Mouse (Mus musculus) CH12.LX (cell line): ENCODE measurements around the gene Rnaseh1. TPM values are rescaled to one million over a fixed set of nuclear protein-coding genes. Genes with fewer than 3 reads are reported as not detected.

Experiments used
- DNase-seq: peaks from one replicate; pipeline ENCODE4 v3.0.0-alpha.2; 2013; ENCODE audit errors: extremely low read depth
- H3K27ac ChIP-seq: 2 replicates; pipeline ENCODE4 v1.5.1; 2012; ENCODE audit warnings: low read depth, mild to moderate bottlenecking, control low read depth, moderate library complexity; ENCODE audit not compliant: insufficient read depth
- H3K27me3 ChIP-seq: replicated peaks from 2 replicates; pipeline ENCODE3; 2012; ENCODE audit warnings: inconsistent platforms
- H3K36me3 ChIP-seq, 2 experiments: replicated peaks in 1 of 2; 2 replicates each; pipeline versions ENCODE3 to v1.6.1; 2012; ENCODE audit warnings: inconsistent platforms in 1 of 2, low read length in 1 of 2, mild to moderate bottlenecking in 1 of 2, mixed read lengths in 1 of 2, moderate library complexity in 1 of 2; ENCODE audit not compliant: control insufficient read depth in 1 of 2, insufficient read depth in 1 of 2
- H3K4me1 ChIP-seq, 2 experiments: 2 replicates each; pipeline ENCODE4 v1.6.1; 2012; ENCODE audit warnings: inconsistent platforms in 1 of 2, moderate library complexity in 1 of 2; ENCODE audit not compliant: insufficient read depth in 2 of 2, control insufficient read depth in 1 of 2
- H3K4me2 ChIP-seq: 2 replicates; pipeline ENCODE4 v1.6.1; 2012; ENCODE audit warnings: low read depth, mild to moderate bottlenecking, control low read depth; ENCODE audit not compliant: poor library complexity, insufficient read depth, severe bottlenecking
- H3K4me3 ChIP-seq, 3 experiments: fragments of 150-350 bp in 1 of 3; sonication (generic) in 1 of 3; replicated peaks in 1 of 3; 2 replicates each; pipeline versions ENCODE3 to v1.5.1; 2011 to 2012; ENCODE audit warnings: low read depth in 2 of 3, low read length in 2 of 3, mild to moderate bottlenecking in 2 of 3, moderate library complexity in 2 of 3, control low read depth in 1 of 3, improper control_type of control experiment in 1 of 3, inconsistent platforms in 1 of 3, mixed read lengths in 1 of 3; ENCODE audit not compliant: poor library complexity in 1 of 3
- H3K79me2 ChIP-seq: replicated peaks from 2 replicates; pipeline ENCODE4 v1.6.1; 2012; ENCODE audit warnings: mild to moderate bottlenecking, moderate library complexity; ENCODE audit not compliant: control insufficient read depth, poor library complexity, insufficient read depth, severe bottlenecking; ENCODE audit errors: extremely low read depth
- H3K9ac ChIP-seq: 2 replicates; pipeline ENCODE4 v1.6.1; 2012; ENCODE audit warnings: low read depth, mild to moderate bottlenecking, control low read depth, moderate library complexity; ENCODE audit not compliant: insufficient read depth
- H3K9me3 ChIP-seq: replicated peaks from 2 replicates; pipeline ENCODE3; 2012; ENCODE audit warnings: low read length, inconsistent platforms, mixed read lengths
- BHLHE40 ChIP-seq: IDR thresholded peaks from 2 replicates; pipeline ENCODE4 v1.6.1; 2011; ENCODE audit warnings: mild to moderate bottlenecking, low read depth, low read length, improper control_type of control experiment
- CHD1 ChIP-seq: IDR thresholded peaks from 2 replicates; pipeline ENCODE4 v1.6.1; 2012; ENCODE audit warnings: low read depth, low read length, improper control_type of control experiment, inconsistent platforms
- MAFK ChIP-seq: IDR thresholded peaks from 2 replicates; pipeline ENCODE4 v1.6.1; 2011; ENCODE audit warnings: low read length, improper control_type of control experiment; ENCODE audit not compliant: insufficient replicate concordance
- MAX ChIP-seq: IDR thresholded peaks from 2 replicates; pipeline ENCODE4 v1.6.1; 2011; ENCODE audit warnings: low read length, improper control_type of control experiment
- MYC ChIP-seq: IDR thresholded peaks from 2 replicates; pipeline ENCODE4 v1.6.1; 2011; ENCODE audit warnings: low read depth, mild to moderate bottlenecking, improper control_type of control experiment, low read length
- NRF1 ChIP-seq: IDR thresholded peaks from 2 replicates; pipeline ENCODE4 v1.6.1; 2014; ENCODE audit warnings: low read depth, mild to moderate bottlenecking, inconsistent platforms, low read length, improper control_type of control experiment, moderate library complexity
- POLR2A ChIP-seq: IDR thresholded peaks from 2 replicates; pipeline ENCODE4 v1.6.1; 2011; ENCODE audit warnings: low read depth, mild to moderate bottlenecking, improper control_type of control experiment, low read length
- POLR2AphosphoS2 ChIP-seq: IDR thresholded peaks from 2 replicates; pipeline ENCODE4 v1.6.1; 2011; ENCODE audit warnings: low read depth, low read length, improper control_type of control experiment
- SIN3A ChIP-seq: IDR thresholded peaks from 2 replicates; pipeline ENCODE4 v1.6.1; 2012; ENCODE audit warnings: low read length, improper control_type of control experiment, inconsistent platforms
- ZMIZ1 ChIP-seq: IDR thresholded peaks from 2 replicates; pipeline ENCODE4 v1.6.1; 2012; ENCODE audit warnings: low read depth, mild to moderate bottlenecking, inconsistent platforms, low read length, improper control_type of control experiment
- dilution Hi-C: fragments of 300-500 bp; cut with MboI; formaldehyde crosslinking; loops from 2 replicates; pipeline ENCODE4 v1.14.3; 2020; ENCODE audit warnings: low sequenced_read_pairs; ENCODE audit not compliant: extremely low pct_unique_long_range_greater_than_20kb, extremely low pct_ligation_motif_present
- in situ Hi-C: fragments of 300-500 bp; cut with MboI; formaldehyde crosslinking; loops from 3 replicates; pipeline ENCODE4 v1.14.3; 2019; ENCODE audit warnings: low sequenced_read_pairs, low pct_ligation_motif_present, low pct_unique_long_range_greater_than_20kb, mixed read lengths
- polyA plus RNA-seq: library from polyadenylated mRNA; unstranded; fragments of >175 nt; gene quantifications from 2 replicates; pipeline ENCODE4 v1.2.1, GENCODE M21; 2012; ENCODE audit warnings: low read depth; ENCODE audit not compliant: insufficient read length
- total RNA-seq, 2 experiments: library from RNA; depleted of rRNA; stranded (reverse); fragments of 300-350 nt in 1 of 2; fragments of >200 nt in 1 of 2; gene quantifications; 2 replicates each; pipeline ENCODE4 v1.2.3; 2012 to 2014

Gene Rnaseh1
- total and polyA plus RNA-seq, 3 experiments = 31.1 to 33.8 (median 33.4) TPM

DNA sequence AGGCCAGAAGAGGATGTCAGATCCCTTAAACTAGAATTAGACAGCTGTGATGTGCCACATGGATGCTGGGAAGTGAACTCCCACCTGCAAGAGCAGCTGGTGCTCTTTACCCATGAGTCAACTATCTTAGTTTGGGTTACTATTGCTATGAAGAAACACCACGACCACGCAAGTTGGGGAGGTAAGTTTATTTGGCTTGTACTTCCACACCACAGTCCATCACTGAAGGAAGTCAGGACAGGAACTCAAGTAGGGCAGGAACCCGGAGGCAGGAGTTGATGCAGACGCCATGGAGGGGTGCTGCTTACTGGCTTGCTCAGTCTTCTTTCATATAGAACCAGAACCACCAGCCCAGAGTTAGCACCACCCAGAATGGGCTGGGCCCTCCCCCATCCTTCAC, 22.3 kb upstream of the Rnaseh1 start:
- Histone ChIP-seq H3K4me3 (no peak overlapping the region), H3K9ac (no peak overlapping the region), H3K4me1 (peaks cover 3 to 39% of the 10 kb centered on the region in 2 experiments; a peak in 3 of 4 replicates), H3K79me2 (no peaks in the 10 kb centered on the region), H3K4me2 (no peak overlapping the region), H3K9me3 (no peaks in the 10 kb centered on the region)
- TF ChIP-seq POLR2AphosphoS2 = no peak
- TF ChIP-seq POLR2A = peak; percentile 22; the same call in 1 of the 2 replicates
- TF ChIP-seq, all 38 proteins: peak for 1
- dilution Hi-C loops = no loop called here
- H3K27me3 ChIP-seq = peaks cover 5% of the 10 kb centered on the region
- H3K36me3 ChIP-seq = peaks cover 35 to 42% of the 10 kb centered on the region in 2 experiments
- H3K27ac ChIP-seq = no peak overlapping the region
- no peak for DNase-seq
- in situ Hi-C loops = no loop called here

DNA sequence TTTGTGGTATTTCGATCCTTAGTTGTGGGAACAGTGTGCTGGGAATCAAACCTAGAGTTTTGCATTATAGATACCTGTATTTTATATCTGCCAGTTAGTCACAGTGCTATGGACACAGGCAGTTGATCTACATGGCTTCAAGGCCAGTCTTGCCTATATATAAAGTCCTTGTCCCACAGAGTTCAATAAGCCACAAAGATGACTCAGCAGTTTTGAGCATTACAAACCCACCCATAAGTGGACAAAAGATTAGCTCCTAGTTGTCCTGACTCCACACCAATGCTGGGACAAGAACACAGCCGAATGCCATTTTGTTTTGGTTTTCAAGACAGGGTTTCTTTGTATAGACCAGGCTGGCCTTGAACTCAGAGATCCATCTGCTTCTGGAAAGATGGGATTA, 21.0 kb upstream of the Rnaseh1 start:
- no peak overlapping the region for H3K4me3 ChIP-seq
- in situ Hi-C loops = no loop called here
- H3K4me1 ChIP-seq = peaks cover 15 to 52% of the 10 kb centered on the region in 2 experiments
- peaks cover 48 to 55% of the 10 kb centered on the region in 2 experiments for H3K36me3 ChIP-seq
- H3K27ac ChIP-seq = no peak overlapping the region
- H3K4me2 ChIP-seq = no peak overlapping the region
- peaks cover 11% of the 10 kb centered on the region for H3K79me2 ChIP-seq
- no peaks in the 10 kb centered on the region for H3K9me3 ChIP-seq
- H3K27me3 ChIP-seq = peaks cover 2% of the 10 kb centered on the region
- TF ChIP-seq NRF1 (no peak), MAFK (peak; percentile 95), ZMIZ1 (peak; percentile 29; the same call in 1 of the 2 replicates), SIN3A (no peak), BHLHE40 (no peak), POLR2AphosphoS2 (peak; percentile 67; the same call in 1 of the 2 replicates)
- DNase-seq = no peak
- H3K9ac ChIP-seq = no peak overlapping the region
- dilution Hi-C loops = no loop called here

DNA sequence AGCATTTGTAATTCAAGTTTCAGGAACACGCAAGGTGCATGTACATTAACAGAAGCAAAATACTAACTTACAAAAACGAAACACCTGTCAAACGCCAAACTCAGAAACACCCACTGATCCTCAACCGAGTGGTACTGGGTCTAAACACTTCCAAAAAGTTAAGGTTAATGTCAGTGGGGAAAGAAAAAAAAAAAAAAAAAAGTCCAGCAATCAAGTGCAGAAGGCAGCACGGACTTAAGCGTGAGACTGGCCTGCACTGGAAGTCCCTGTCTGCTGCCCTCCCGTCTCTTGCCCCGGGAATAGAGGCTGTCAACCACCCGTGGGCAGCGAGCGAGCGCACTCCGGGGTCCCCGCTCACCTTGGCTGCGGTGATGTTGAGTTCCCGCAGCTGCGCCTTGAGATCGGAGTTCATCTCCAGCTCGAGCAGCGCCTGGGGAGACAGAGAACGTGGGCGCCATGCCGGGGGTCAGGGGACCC, 14.3 kb upstream of the Rnaseh1 start:
- peaks cover 33% of the 10 kb centered on the region for H3K79me2 ChIP-seq
- in situ Hi-C loops = no loop called here
- peaks cover 42 to 49% of the 10 kb centered on the region in 2 experiments for H3K36me3 ChIP-seq
- TF ChIP-seq MYC = no peak
- TF ChIP-seq ZMIZ1 = no peak
- peak; percentile 25; the same call in 1 of the 2 replicates for TF ChIP-seq MAX
- 0 out of 2 replicates have a peak, but pooled peaks have one; percentile 45 for TF ChIP-seq POLR2AphosphoS2
- 0 out of 2 replicates have a peak, but pooled peaks have one; percentile 45 for TF ChIP-seq CHD1
- H3K4me1 ChIP-seq = peaks cover 20 to 38% of the 10 kb centered on the region in 2 experiments
- dilution Hi-C loops = no loop called here
- H3K9ac ChIP-seq = peak overlapping the region; percentile 99
- H3K4me2 ChIP-seq = peak overlapping the region; percentile 99
- H3K9me3 ChIP-seq = no peaks in the 10 kb centered on the region
- H3K4me3 ChIP-seq = peak overlapping the region; percentile 98 to 100 (median 98)
- no peak for DNase-seq
- no peaks in the 10 kb centered on the region for H3K27me3 ChIP-seq
- H3K27ac ChIP-seq = peak overlapping the region; percentile 63
